Mouse (Mus musculus): ENCODE results near the gene Limch1.

The Limch1 gene

GRCm38 (mm10) chr5:66782851-66783250 is 37.2 kb downstream of the Limch1 start:
- DNase-seq (ENCODE audit: extremely low read depth, low read depth, low spot score): no peak

- DNase-seq (ENCODE audit: extremely low read depth, low read depth, low spot score): no peak
These were observed 39.2 kb downstream of the Limch1 start for GRCm38 (mm10) chr5:66784624-66785361.

GRCm38 (mm10) chr5:66785995-66786620 is 40.5 kb downstream of the Limch1 start:
- DNase-seq (ENCODE audit: extremely low read depth, low read depth, low spot score): no peak

GRCm38 (mm10) chr5:66786621-66787061 is 41.0 kb downstream of the Limch1 start:
- DNase-seq (ENCODE audit: extremely low read depth, low read depth, low spot score): no peak

GRCm38 (mm10) chr5:66789041-66789440 is 43.4 kb downstream of the Limch1 start:
- no peak for DNase-seq (ENCODE audit: extremely low read depth, low read depth, low spot score)

GRCm38 (mm10) chr5:66791161-66791560 is 45.5 kb downstream of the Limch1 start:
- DNase-seq (ENCODE audit: extremely low read depth, low read depth, low spot score): no peak

- DNase-seq (ENCODE audit: extremely low read depth, low read depth, low spot score): no peak
These were observed 47.6 kb downstream of the Limch1 start for GRCm38 (mm10) chr5:66793251-66793650.

- no peak for DNase-seq (ENCODE audit: extremely low read depth, low read depth, low spot score)
These were observed 51.7 kb downstream of the Limch1 start for GRCm38 (mm10) chr5:66797326-66797725.

- no peak for DNase-seq (ENCODE audit: extremely low read depth, low read depth, low spot score)
These were observed 52.5 kb downstream of the Limch1 start for GRCm38 (mm10) chr5:66798135-66798534.

- no peak for DNase-seq (ENCODE audit: extremely low read depth, low read depth, low spot score)
These were observed 53.0 kb downstream of the Limch1 start for GRCm38 (mm10) chr5:66798591-66799003.

- no peak for DNase-seq (ENCODE audit: extremely low read depth, low read depth, low spot score)
These were observed 54.6 kb downstream of the Limch1 start for GRCm38 (mm10) chr5:66800243-66800642.

GRCm38 (mm10) chr5:66800977-66801376 is 55.4 kb downstream of the Limch1 start:
- no peak for DNase-seq (ENCODE audit: extremely low read depth, low read depth, low spot score)

GRCm38 (mm10) chr5:66802196-66802595 is 56.6 kb downstream of the Limch1 start:
- DNase-seq (ENCODE audit: extremely low read depth, low read depth, low spot score): no peak

- no peak for DNase-seq (ENCODE audit: extremely low read depth, low read depth, low spot score)
These were observed 60.7 kb downstream of the Limch1 start for GRCm38 (mm10) chr5:66806335-66806734.

GRCm38 (mm10) chr5:66807737-66808136 is 62.1 kb downstream of the Limch1 start:
- no peak for DNase-seq (ENCODE audit: extremely low read depth, low read depth, low spot score)

GRCm38 (mm10) chr5:66809016-66809570 is 63.5 kb downstream of the Limch1 start:
- no peak for DNase-seq (ENCODE audit: extremely low read depth, low read depth, low spot score)

GRCm38 (mm10) chr5:66810396-66810795 is 64.8 kb downstream of the Limch1 start:
- no peak for DNase-seq (ENCODE audit: extremely low read depth, low read depth, low spot score)

GRCm38 (mm10) chr5:66814674-66815073 is 69.0 kb downstream of the Limch1 start:
- DNase-seq (ENCODE audit: extremely low read depth, low read depth, low spot score): no peak

- DNase-seq (ENCODE audit: extremely low read depth, low read depth, low spot score): no peak
These were observed 70.2 kb downstream of the Limch1 start for GRCm38 (mm10) chr5:66815877-66816276.

- no peak for DNase-seq (ENCODE audit: extremely low read depth, low read depth, low spot score)
These were observed 71.1 kb downstream of the Limch1 start for GRCm38 (mm10) chr5:66816751-66817150.

- DNase-seq (ENCODE audit: extremely low read depth, low read depth, low spot score): no peak
These were observed 71.7 kb downstream of the Limch1 start for GRCm38 (mm10) chr5:66817184-66817956.
